In genomic region chr10:23203144-23203838, GRCm38 (mm10) we compare ENCODE assay signal across 22 mouse cellular contexts.
DNase-seq lines count a peak whose midpoint lies in the region; ATAC-seq and TF ChIP-seq lines count a peak whose summit lies in the region.
"Had no signal": no experiment of that assay in that cellular context is flagged by ENCODE, and none has a peak within 500 bp of the region (broad histone marks: within the 10 kb centered on the region; RNA-seq: fewer than 3 reads in every experiment).

No protein-coding gene starts in this region.

- DNase-seq in forebrain, embryonic 14.5 days (ENCODE audit: low spot score): peak; percentile 81
- DNase-seq in Muller cell, postnatal 12 days (ENCODE audit: inconsistent ontology term): peak; percentile 78
- DNase-seq in brain, embryonic 14.5 days (ENCODE audit: low read depth): peak; percentile 87
- no peak for DNase-seq in gastrocnemius, postnatal 4 days (ENCODE audit: low spot score in 2 of 2)
- no peak for DNase-seq in cerebellum, postnatal 36 days
- no peak for DNase-seq in spleen, postnatal 10 days (ENCODE audit: low spot score in 2 of 2)
- DNase-seq: cerebellum, adult 2 months; cerebellum, postnatal 25 days; embryo, embryonic 11 days; kidney, adult 11 months; kidney, postnatal 4 days; lung, postnatal 4 days; right cerebral cortex, postnatal 4 days; thymus, postnatal 25 days had no signal

- H3K9ac ChIP-seq in forebrain, embryonic 14.5 days (ENCODE audit: low read length): no peak overlapping the region
- H3K9ac ChIP-seq in forebrain, embryonic 12.5 days: no peak overlapping the region
- H3K9ac ChIP-seq in forebrain, embryonic 16.5 days (replicated peaks; ENCODE audit: low read depth, low read length): no peak overlapping the region
- H3K9ac ChIP-seq: hindbrain, embryonic 13.5 days; neural tube, embryonic 13.5 days; stomach, embryonic 15.5 days had no signal

- H3K27ac ChIP-seq in forebrain, embryonic 14.5 days (ENCODE audit: low read depth, low read length): no peak overlapping the region
- H3K27ac ChIP-seq in forebrain, embryonic 12.5 days: no peak overlapping the region
- H3K27ac ChIP-seq in forebrain, embryonic 16.5 days (ENCODE audit: low read length): no peak overlapping the region
- H3K27ac ChIP-seq: hindbrain, embryonic 13.5 days; neural tube, embryonic 13.5 days; stomach, embryonic 15.5 days had no signal

- WGBS in forebrain, embryonic 14.5 days: 16% methylated on average over 10 of the region's 10 CpGs
- 37% methylated on average over 10 of the region's 10 CpGs for WGBS in forebrain, embryonic 12.5 days
- WGBS in forebrain, embryonic 16.5 days: 23% methylated on average over 10 of the region's 10 CpGs

- H3K9me3 ChIP-seq in forebrain, embryonic 14.5 days (replicated peaks; ENCODE audit: control insufficient read depth, low read length): no peaks in the 10 kb centered on the region
- no peaks in the 10 kb centered on the region for H3K9me3 ChIP-seq in forebrain, embryonic 12.5 days
- no peaks in the 10 kb centered on the region for H3K9me3 ChIP-seq in forebrain, embryonic 16.5 days (ENCODE audit: control insufficient read depth, low read length)
- H3K9me3 ChIP-seq: G1E; hindbrain, embryonic 13.5 days; neural tube, embryonic 13.5 days; stomach, embryonic 15.5 days had no signal

- TF ChIP-seq POLR2A in brain, embryonic 14.5 days (IDR thresholded peaks at IDR 0.05; ENCODE audit: borderline replicate concordance, extremely low read depth, insufficient read depth, insufficient read length, poor library complexity, severe bottlenecking): no peak

- no peak for TF ChIP-seq CTCF in brain, embryonic 14.5 days (IDR thresholded peaks at IDR 0.05; ENCODE audit: borderline replicate concordance, extremely low read depth, insufficient read depth, insufficient read length)

- peaks cover 10% of the 10 kb centered on the region for H3K4me1 ChIP-seq in forebrain, embryonic 14.5 days (ENCODE audit: control insufficient read depth, insufficient read depth, low read length)
- no peaks in the 10 kb centered on the region; the same call in 1 of the 2 replicates for H3K4me1 ChIP-seq in forebrain, embryonic 12.5 days
- peaks cover 13% of the 10 kb centered on the region for H3K4me1 ChIP-seq in forebrain, embryonic 16.5 days (replicated peaks; ENCODE audit: control insufficient read depth, insufficient read depth, low read length)
- H3K4me1 ChIP-seq: hindbrain, embryonic 13.5 days; neural tube, embryonic 13.5 days; stomach, embryonic 15.5 days had no signal

- no peaks in the 10 kb centered on the region for H3K36me3 ChIP-seq in forebrain, embryonic 14.5 days (ENCODE audit: control insufficient read depth, insufficient read depth, low read length)
- no peaks in the 10 kb centered on the region for H3K36me3 ChIP-seq in forebrain, embryonic 12.5 days (replicated peaks)
- H3K36me3 ChIP-seq in forebrain, embryonic 16.5 days (ENCODE audit: control insufficient read depth, insufficient read depth): no peaks in the 10 kb centered on the region
- H3K36me3 ChIP-seq: G1E; hindbrain, embryonic 13.5 days; neural tube, embryonic 13.5 days; stomach, embryonic 15.5 days had no signal

- H3K4me2 ChIP-seq in forebrain, embryonic 14.5 days (ENCODE audit: low read length): no peak overlapping the region
- no peak overlapping the region for H3K4me2 ChIP-seq in forebrain, embryonic 12.5 days
- H3K4me2 ChIP-seq in forebrain, embryonic 16.5 days (ENCODE audit: low read length): no peak overlapping the region
- H3K4me2 ChIP-seq: hindbrain, embryonic 13.5 days; neural tube, embryonic 13.5 days; stomach, embryonic 15.5 days had no signal

- H3K27me3 ChIP-seq in forebrain, embryonic 14.5 days (replicated peaks; ENCODE audit: control insufficient read depth, insufficient read depth, low read length): no peaks in the 10 kb centered on the region
- H3K27me3 ChIP-seq in forebrain, embryonic 12.5 days: no peaks in the 10 kb centered on the region
- no peaks in the 10 kb centered on the region for H3K27me3 ChIP-seq in forebrain, embryonic 16.5 days (replicated peaks; ENCODE audit: control insufficient read depth, insufficient read depth, low read length)
- H3K27me3 ChIP-seq: CH12.LX; hindbrain, embryonic 13.5 days; neural tube, embryonic 13.5 days; stomach, embryonic 15.5 days had no signal

- no peak overlapping the region for H3K4me3 ChIP-seq in forebrain, embryonic 14.5 days (ENCODE audit: low read depth, low read length)
- no peak overlapping the region for H3K4me3 ChIP-seq in forebrain, embryonic 12.5 days (replicated peaks)
- H3K4me3 ChIP-seq in forebrain, embryonic 16.5 days (replicated peaks; ENCODE audit: low read length): no peak overlapping the region
- H3K4me3 ChIP-seq: gastrocnemius, adult 2 months; hindbrain, embryonic 13.5 days; neural tube, embryonic 13.5 days; stomach, embryonic 15.5 days had no signal

- peak; percentile 78; the same call in 1 of the 2 replicates for ATAC-seq in forebrain, embryonic 14.5 days
- ATAC-seq in forebrain, embryonic 12.5 days (ENCODE audit: low FRiP score): no peak
- ATAC-seq in forebrain, embryonic 16.5 days: peak; percentile 78

Comparison
In these comparisons a context has a peak if more than half of its experiments do, and no peak if none do; other contexts are left out.
1. DNase-seq: peak in forebrain, embryonic 14.5 days (single experiment), Muller cell, postnatal 12 days (single experiment) and brain, embryonic 14.5 days (single experiment); none in gastrocnemius, postnatal 4 days (0 of 2), cerebellum, postnatal 36 days (0 of 2) and spleen, postnatal 10 days (0 of 2).